Mouse (Mus musculus): ENCODE results near the gene Rad51. TPM values are rescaled to one million over a fixed set of nuclear protein-coding genes. Genes with fewer than 3 reads are reported as not detected.

Rad51 gene
- polyA plus RNA-seq, 1 experiment from 2014 or later, result 8.3 TPM

DNA sequence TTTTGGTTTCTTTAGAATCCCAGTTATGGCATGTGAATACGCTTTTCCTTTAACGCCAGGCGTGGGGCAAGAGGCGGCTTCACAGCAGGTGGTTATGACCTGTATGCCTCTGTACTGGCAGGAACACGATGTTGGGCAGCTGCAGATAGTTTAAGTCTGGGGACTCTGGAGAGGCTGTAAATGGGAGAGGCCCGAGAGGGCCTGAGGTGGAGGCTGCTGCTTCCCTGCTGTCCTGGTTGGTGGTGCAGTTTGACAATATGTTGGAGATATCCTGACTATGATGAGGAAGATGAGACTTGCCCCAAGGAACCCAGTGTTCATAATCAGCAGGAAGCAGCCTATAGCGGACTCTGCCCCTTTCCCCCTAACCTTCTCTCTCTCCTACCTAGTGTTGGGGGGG lies 70.3 kb downstream of the Rad51 start:
- H3K36me3 ChIP-seq (replicated peaks), result peaks cover 19% of the 10 kb centered on the region
- no peak for ATAC-seq (replicated peaks)
- H3K9me3 ChIP-seq, result no peaks in the 10 kb centered on the region
- no peak overlapping the region for H3K27ac ChIP-seq
- no peaks in the 10 kb centered on the region for H3K4me1 ChIP-seq
- 78% methylated on average over 7 of the region's 7 CpGs for WGBS
- H3K9ac ChIP-seq, result no peak overlapping the region
- H3K27me3 ChIP-seq (replicated peaks), result no peaks in the 10 kb centered on the region
- no peak overlapping the region for H3K4me2 ChIP-seq
- no peak overlapping the region for H3K4me3 ChIP-seq

DNA sequence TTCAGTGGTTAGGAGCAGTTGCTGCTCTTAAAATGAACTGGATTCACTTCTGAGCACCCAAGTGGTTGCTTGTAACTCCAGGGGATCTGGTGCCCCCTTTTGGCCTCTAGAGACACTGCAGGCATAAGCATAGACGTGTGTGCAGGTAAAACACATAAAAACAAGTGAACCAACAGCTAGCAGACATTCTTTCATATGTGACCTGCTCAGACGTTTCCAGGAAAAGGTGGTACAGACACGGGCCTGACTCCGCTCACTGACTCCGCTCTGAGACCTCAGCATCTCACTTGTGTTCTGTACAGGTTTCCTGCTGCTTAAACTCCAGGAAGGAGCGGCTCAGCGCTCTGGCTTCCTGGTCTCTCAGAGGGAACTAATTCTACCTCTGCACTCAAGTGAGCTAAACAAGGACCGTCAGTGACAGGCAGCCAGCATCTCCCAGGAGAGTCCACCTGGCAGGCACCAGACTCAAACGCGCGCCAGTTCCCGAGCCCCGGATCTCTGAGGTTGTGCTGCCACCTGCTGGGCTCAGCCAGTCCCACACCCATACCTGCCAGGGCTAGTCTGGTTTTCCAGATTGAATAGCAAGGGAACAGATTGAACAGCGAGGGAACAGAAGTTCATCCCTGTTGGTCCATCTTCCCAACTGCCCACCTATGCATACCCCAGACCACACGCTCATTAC lies 76.6 kb downstream of the Rad51 start:
- Histone ChIP-seq H3K9ac (no peak overlapping the region), H3K36me3 (replicated peaks) (no peaks in the 10 kb centered on the region), H3K9me3 (no peaks in the 10 kb centered on the region), H3K4me3 (peak overlapping the region; percentile 15; the same call in 1 of the 2 replicates), H3K27me3 (replicated peaks) (no peaks in the 10 kb centered on the region), H3K27ac (no peak overlapping the region), H3K4me2 (peak overlapping the region; percentile 42), H3K4me1 (peaks cover 6% of the 10 kb centered on the region)
- ATAC-seq (replicated peaks), result peak; percentile 88
- WGBS, result 8% methylated on average over 15 of the region's 15 CpGs

GRCm38 (mm10) chr2:119190969-119191368 lies 78.4 kb downstream of the Rad51 start:
- WGBS, result 92% methylated on average over 5 of the region's 5 CpGs

GRCm38 (mm10) chr2:119194140-119194539 lies 81.5 kb downstream of the Rad51 start:
- WGBS, result 84% methylated on average over 5 of the region's 5 CpGs
- ATAC-seq (replicated peaks), result no peak
- Histone ChIP-seq H3K9me3 (no peaks in the 10 kb centered on the region), H3K27me3 (replicated peaks) (no peaks in the 10 kb centered on the region), H3K4me2 (no peak overlapping the region), H3K27ac (no peak overlapping the region), H3K9ac (no peak overlapping the region), H3K36me3 (replicated peaks) (no peaks in the 10 kb centered on the region), H3K4me3 (no peak overlapping the region), H3K4me1 (peaks cover 7% of the 10 kb centered on the region)

More at GRCm38 (mm10) chr2:119190969-119191368, 78.4 kb downstream of the Rad51 start:
- Histone ChIP-seq H3K27me3 (replicated peaks) (no peaks in the 10 kb centered on the region), H3K9ac (no peak overlapping the region), H3K36me3 (replicated peaks) (no peaks in the 10 kb centered on the region), H3K27ac (no peak overlapping the region), H3K4me3 (no peak overlapping the region), H3K4me1 (peaks cover 6% of the 10 kb centered on the region), H3K4me2 (no peak overlapping the region), H3K9me3 (no peaks in the 10 kb centered on the region)
- ATAC-seq (replicated peaks), result no peak

- no peak for ATAC-seq (replicated peaks)
- H3K4me2 ChIP-seq, result no peak overlapping the region
- no peak overlapping the region for H3K9ac ChIP-seq
- H3K4me3 ChIP-seq, result no peak overlapping the region
- H3K4me1 ChIP-seq, result peaks cover 5% of the 10 kb centered on the region; the same call in 1 of the 2 replicates
- no peak overlapping the region for H3K27ac ChIP-seq
- H3K27me3 ChIP-seq (replicated peaks), result no peaks in the 10 kb centered on the region
- no peaks in the 10 kb centered on the region for H3K9me3 ChIP-seq
- 40% methylated on average over 4 of the region's 4 CpGs for WGBS
- no peaks in the 10 kb centered on the region for H3K36me3 ChIP-seq (replicated peaks)
Observed at GRCm38 (mm10) chr2:119196316-119197108, 83.9 kb downstream of the Rad51 start.

Other genes with a start within 250 kb of the Rad51 start
- 8.4 and 8.8 TPM in 2 replicates for gene Bahd1, start 212.4 kb upstream of the Rad51 start, polyA plus RNA-seq (2015; fragmentation: Nextera tagmentation; extraction: Ambion mirVana)
- gene Chst14, start 186.3 kb upstream of the Rad51 start, polyA plus RNA-seq (2015; fragmentation: Nextera tagmentation; extraction: Ambion mirVana), result 4.7 and 6.0 TPM in 2 replicates
- 37.1 and 38.5 TPM in 2 replicates for gene Ccdc32, start 83.4 kb upstream of the Rad51 start, polyA plus RNA-seq (2015; fragmentation: Nextera tagmentation; extraction: Ambion mirVana)
- gene Rpusd2, start 78.0 kb upstream of the Rad51 start, polyA plus RNA-seq (2015; fragmentation: Nextera tagmentation; extraction: Ambion mirVana), result 4.6 and 4.9 TPM in 2 replicates
- gene Knl1, start 65.7 kb upstream of the Rad51 start, polyA plus RNA-seq (2015; fragmentation: Nextera tagmentation; extraction: Ambion mirVana), result 5.9 and 7.2 TPM in 2 replicates
- 46.7 and 49.6 TPM in 2 replicates for gene Rmdn3, start 44.2 kb downstream of the Rad51 start, polyA plus RNA-seq (2015; fragmentation: Nextera tagmentation; extraction: Ambion mirVana)
- gene Gchfr, start 55.0 kb downstream of the Rad51 start, polyA plus RNA-seq (2015; fragmentation: Nextera tagmentation; extraction: Ambion mirVana), result 6.8 and 7.8 TPM in 2 replicates
- 1.1 and 1.2 TPM in 2 replicates for gene Gm14137, start 61.7 kb downstream of the Rad51 start, polyA plus RNA-seq (2015; fragmentation: Nextera tagmentation; extraction: Ambion mirVana)
- 68.3 and 73.3 TPM in 2 replicates for gene Zfyve19, start 95.8 kb downstream of the Rad51 start, polyA plus RNA-seq (2015; fragmentation: Nextera tagmentation; extraction: Ambion mirVana)
- gene Dnajc17, start 96.0 kb downstream of the Rad51 start, polyA plus RNA-seq (2015; fragmentation: Nextera tagmentation; extraction: Ambion mirVana), result 25.0 and 29.4 TPM in 2 replicates
- gene Ppp1r14d, start 117.1 kb downstream of the Rad51 start, polyA plus RNA-seq (2015; fragmentation: Nextera tagmentation; extraction: Ambion mirVana), result not detected in 2 replicates
- gene Spint1, start 124.6 kb downstream of the Rad51 start, polyA plus RNA-seq (2015; fragmentation: Nextera tagmentation; extraction: Ambion mirVana), result 0.65 and 0.77 TPM in 2 replicates
- gene Rhov, start 158.5 kb downstream of the Rad51 start, polyA plus RNA-seq (2015; fragmentation: Nextera tagmentation; extraction: Ambion mirVana), result 43.3 and 45.5 TPM in 2 replicates
- 31.7 and 32.3 TPM in 2 replicates for gene Vps18, start 175.9 kb downstream of the Rad51 start, polyA plus RNA-seq (2015; fragmentation: Nextera tagmentation; extraction: Ambion mirVana)
- 5.2 and 5.3 TPM in 2 replicates for gene Dll4, start 213.0 kb downstream of the Rad51 start, polyA plus RNA-seq (2015; fragmentation: Nextera tagmentation; extraction: Ambion mirVana)
- gene Chac1, start 238.4 kb downstream of the Rad51 start, polyA plus RNA-seq (2015; fragmentation: Nextera tagmentation; extraction: Ambion mirVana), result 8.1 and 9.0 TPM in 2 replicates